Mouse (Mus musculus) ES-E14 (cell line): ENCODE results near the gene Myo1h. TPM values are rescaled to one million over a fixed set of nuclear protein-coding genes. Genes with fewer than 3 reads are reported as not detected.

Experiments used
- DNase-seq: peaks from one replicate; pipeline ENCODE4 v3.0.0-alpha.2; 2013; ENCODE audit warnings: low read depth, low spot score
- H3K27ac ChIP-seq: 2 replicates; pipeline ENCODE4 v1.5.1; 2012; ENCODE audit warnings: low read depth, mild to moderate bottlenecking, low read length, moderate library complexity, mixed read lengths; ENCODE audit not compliant: poor library complexity, insufficient read depth, severe bottlenecking
- H3K36me3 ChIP-seq: 2 replicates; pipeline ENCODE4 v1.6.1; 2012; ENCODE audit warnings: mild to moderate bottlenecking, low read length, moderate library complexity, mixed read lengths; ENCODE audit not compliant: control insufficient read depth, poor library complexity, insufficient read depth, severe bottlenecking
- H3K4me1 ChIP-seq, 2 experiments: fragments of 150-350 bp in 1 of 2; sonication (generic) in 1 of 2; 2 replicates each; pipeline ENCODE4 v1.6.1; 2012; ENCODE audit warnings: low read length in 2 of 2, mild to moderate bottlenecking in 1 of 2, mixed read lengths in 1 of 2; ENCODE audit not compliant: control insufficient read depth in 2 of 2, insufficient read depth in 2 of 2, poor library complexity in 1 of 2
- H3K4me3 ChIP-seq, 2 experiments: fragments of 150-350 bp in 1 of 2; sonication (generic) in 1 of 2; 2 replicates each; pipeline ENCODE4 v1.5.1; 2012; ENCODE audit warnings: low read length in 2 of 2, low read depth in 1 of 2, mild to moderate bottlenecking in 1 of 2, mixed read lengths in 1 of 2; ENCODE audit not compliant: insufficient read depth in 1 of 2, poor library complexity in 1 of 2, severe bottlenecking in 1 of 2
- H3K9ac ChIP-seq: 2 replicates; pipeline ENCODE4 v1.6.1; 2012; ENCODE audit warnings: low read depth, mild to moderate bottlenecking, low read length, mixed read lengths; ENCODE audit not compliant: poor library complexity, insufficient read depth, severe bottlenecking
- H3K9me3 ChIP-seq: fragments of 150-350 bp; sonication (generic); 2 replicates; pipeline ENCODE4 v1.6.1; 2012; ENCODE audit warnings: low read depth, mild to moderate bottlenecking, low read length; ENCODE audit not compliant: control insufficient read depth, insufficient read depth
- CHD2 ChIP-seq: IDR thresholded peaks from 2 replicates; pipeline ENCODE4 v1.6.1; 2014; ENCODE audit warnings: mild to moderate bottlenecking, low read depth, low read length, inconsistent platforms
- HCFC1 ChIP-seq: IDR thresholded peaks from 2 replicates; pipeline ENCODE4 v1.6.1; 2012; ENCODE audit warnings: low read length, inconsistent platforms, borderline replicate concordance; ENCODE audit not compliant: insufficient read depth
- MAFK ChIP-seq: IDR thresholded peaks from 2 replicates; pipeline ENCODE4 v1.6.1; 2014; ENCODE audit warnings: mild to moderate bottlenecking, low read depth, low read length, inconsistent platforms; ENCODE audit not compliant: insufficient read depth
- ZC3H11A ChIP-seq: IDR thresholded peaks from 2 replicates; pipeline ENCODE4 v1.6.1; 2012; ENCODE audit warnings: low read depth, mild to moderate bottlenecking, inconsistent platforms, low read length, borderline replicate concordance
- ZNF384 ChIP-seq: IDR thresholded peaks from 2 replicates; pipeline ENCODE4 v1.6.1; 2012; ENCODE audit warnings: low read depth, low read length, inconsistent platforms
- in situ Hi-C, 2 experiments: fragments of 600-800 bp; cut with MboI; formaldehyde crosslinking; loops; one replicate each; pipeline ENCODE4 v1.15.1; 2025; ENCODE audit warnings: low sequenced_read_pairs in 2 of 2, inconsistent platforms in 1 of 2; ENCODE audit not compliant: unreplicated experiment in 2 of 2
- total RNA-seq: library from RNA; depleted of rRNA; stranded (reverse); fragments of 300-350 nt; gene quantifications from 2 replicates; pipeline ENCODE4 v1.2.3, GENCODE M21; 2012

Gene Myo1h
- total RNA-seq, 1 experiment, result 5.6 TPM

- Histone ChIP-seq H3K4me3 (no peak overlapping the region), H3K36me3 (no peaks in the 10 kb centered on the region), H3K9me3 (no peaks in the 10 kb centered on the region), H3K4me1 (peaks cover 0 to 3% of the 10 kb centered on the region in 2 experiments; a peak in 1 of 4 replicates), H3K9ac (no peak overlapping the region), H3K27ac (no peak overlapping the region)
- in situ Hi-C loops, result no loop called here
- no peak for DNase-seq
- no peak for TF ChIP-seq ZC3H11A
- TF ChIP-seq HCFC1, result no peak
- TF ChIP-seq MAFK, result no peak
- TF ChIP-seq CHD2, result no peak
- no peak for TF ChIP-seq ZNF384
Measured at GRCm38 (mm10) chr5:114269984-114270383, 19.0 kb upstream of the Myo1h start.

- peak; percentile 58 for DNase-seq
- TF ChIP-seq ZNF384, result no peak
- no peak for TF ChIP-seq ZC3H11A
- TF ChIP-seq CHD2, result no peak
- TF ChIP-seq MAFK, result no peak
- TF ChIP-seq HCFC1, result no peak
- Histone ChIP-seq H3K4me1 (peaks cover 0 to 5% of the 10 kb centered on the region in 2 experiments; a peak in 2 of 4 replicates), H3K36me3 (no peaks in the 10 kb centered on the region), H3K27ac (peak within 1 kb of the TSS; percentile 45; the same call in 1 of the 2 replicates), H3K9me3 (no peaks in the 10 kb centered on the region), H3K4me3 (peak within 1 kb of the TSS; percentile 76 to 93), H3K9ac (peak within 1 kb of the TSS; percentile 83)
- in situ Hi-C loops, result no loop called here
Measured at GRCm38 (mm10) chr5:114273693-114274402, 15.1 kb upstream of the Myo1h start, which contains the start of gene Foxn4. Gene Foxn4, minus strand, starts transcription at chr5:114273807.

GRCm38 (mm10) chr5:114275339-114275738 is 13.6 kb upstream of the Myo1h start:
- Histone ChIP-seq H3K4me3 (no peak overlapping the region), H3K4me1 (peaks cover 0 to 5% of the 10 kb centered on the region in 2 experiments; a peak in 2 of 4 replicates)
- in situ Hi-C loops, result no loop called here

DNA sequence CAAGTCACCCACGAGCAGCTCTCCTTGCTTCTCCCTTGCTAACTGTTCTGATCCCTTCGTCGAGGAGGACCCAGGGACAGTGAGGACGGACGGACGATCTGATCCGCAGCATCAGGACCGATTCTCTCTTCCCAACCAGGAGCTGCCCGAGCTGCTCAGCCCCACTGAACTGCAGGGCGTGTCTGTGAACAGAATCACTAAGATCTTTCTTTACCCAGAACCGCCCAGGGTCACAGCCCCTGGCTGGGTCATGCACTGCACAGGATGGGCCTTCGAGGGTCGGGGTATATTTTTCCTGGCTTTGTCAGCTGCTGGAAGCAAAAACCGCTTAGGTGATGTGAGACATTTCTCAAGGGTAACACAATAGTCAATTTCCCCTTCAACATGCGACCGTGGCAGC is 13.0 kb upstream of the Myo1h start:
- Histone ChIP-seq H3K4me1 (peaks cover 0 to 5% of the 10 kb centered on the region in 2 experiments; a peak in 2 of 4 replicates), H3K27ac (no peak overlapping the region), H3K9ac (no peak overlapping the region), H3K4me3 (no peak overlapping the region), H3K9me3 (no peaks in the 10 kb centered on the region), H3K36me3 (no peaks in the 10 kb centered on the region)
- TF ChIP-seq HCFC1 (no peak), MAFK (no peak), CHD2 (no peak), ZC3H11A (no peak), ZNF384 (no peak)
- in situ Hi-C loops, result no loop called here
- no peak for DNase-seq

More at GRCm38 (mm10) chr5:114275339-114275738, 13.6 kb upstream of the Myo1h start:
- no peak overlapping the region for H3K9ac ChIP-seq
- H3K27ac ChIP-seq, result no peak overlapping the region
- no peaks in the 10 kb centered on the region for H3K9me3 ChIP-seq
- TF ChIP-seq MAFK, result no peak
- TF ChIP-seq HCFC1, result no peak
- TF ChIP-seq ZC3H11A, result no peak
- TF ChIP-seq CHD2, result no peak
- TF ChIP-seq ZNF384, result no peak
- no peaks in the 10 kb centered on the region for H3K36me3 ChIP-seq
- no peak for DNase-seq
